Mouse (Mus musculus): Measurements from ENCODE around the gene Rab26.

Gene Rab26

DNA sequence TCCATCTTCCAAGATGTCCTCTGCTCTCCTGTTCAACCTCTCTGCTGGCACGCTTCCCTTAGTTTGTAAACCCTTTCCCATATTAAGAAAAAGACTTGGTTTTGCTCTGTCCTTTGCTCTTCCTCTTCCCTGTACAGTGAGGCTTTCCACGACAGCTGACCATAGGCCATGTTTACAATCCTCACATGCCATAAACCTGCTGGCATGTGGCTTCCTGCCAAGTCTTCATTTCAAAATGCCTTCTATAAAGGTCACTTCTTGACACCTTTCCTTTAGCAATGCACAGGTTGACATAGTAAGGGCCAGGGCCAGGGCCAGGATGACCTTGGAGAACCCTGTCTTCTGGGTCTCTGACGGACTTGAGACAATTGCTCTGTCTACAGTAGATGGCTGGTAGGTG lies 12.2 kb upstream of the Rab26 start:
- DNase-seq (ENCODE audit: low spot score), result no peak

DNA sequence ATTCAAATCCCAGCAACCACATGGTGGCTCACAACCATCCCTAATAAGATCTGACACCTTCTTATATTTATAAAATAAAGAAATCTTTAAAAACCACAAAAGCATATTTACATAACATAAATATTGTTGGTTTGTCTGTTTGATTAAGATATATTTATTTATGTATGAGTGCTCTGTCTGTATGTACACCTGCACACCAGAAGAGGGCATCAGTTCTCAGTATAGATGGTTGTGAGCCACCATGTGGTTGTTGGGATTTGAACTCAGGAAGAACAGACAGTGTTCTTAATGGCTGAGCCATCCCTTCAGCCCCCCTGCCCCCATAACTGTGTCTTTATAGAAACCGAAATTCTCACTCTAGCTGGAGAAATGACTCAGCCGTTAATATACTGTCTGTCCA lies 11.2 kb upstream of the Rab26 start:
- DNase-seq (ENCODE audit: low spot score), result no peak

DNA sequence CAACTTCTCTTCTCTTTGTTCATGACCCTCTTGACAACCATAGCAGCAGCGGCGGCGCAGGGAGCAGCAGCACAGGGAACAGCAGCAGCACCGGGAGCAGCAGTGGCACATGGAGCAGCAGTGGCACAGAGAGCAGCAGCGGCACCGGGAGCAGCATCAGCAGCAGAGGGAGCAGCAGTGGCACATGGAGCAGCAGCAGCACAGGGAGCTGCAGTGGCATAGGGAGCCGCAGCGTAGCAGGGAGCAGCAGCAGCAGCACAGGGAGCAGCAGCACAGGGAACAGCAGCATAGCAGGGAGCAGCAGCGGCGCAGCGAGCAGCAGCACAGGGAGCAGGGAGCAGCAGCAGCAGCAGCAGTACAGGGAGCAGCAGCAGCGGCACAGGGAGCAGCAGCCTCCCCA lies 10.6 kb upstream of the Rab26 start:
- no peak for DNase-seq (ENCODE audit: low spot score)

DNA sequence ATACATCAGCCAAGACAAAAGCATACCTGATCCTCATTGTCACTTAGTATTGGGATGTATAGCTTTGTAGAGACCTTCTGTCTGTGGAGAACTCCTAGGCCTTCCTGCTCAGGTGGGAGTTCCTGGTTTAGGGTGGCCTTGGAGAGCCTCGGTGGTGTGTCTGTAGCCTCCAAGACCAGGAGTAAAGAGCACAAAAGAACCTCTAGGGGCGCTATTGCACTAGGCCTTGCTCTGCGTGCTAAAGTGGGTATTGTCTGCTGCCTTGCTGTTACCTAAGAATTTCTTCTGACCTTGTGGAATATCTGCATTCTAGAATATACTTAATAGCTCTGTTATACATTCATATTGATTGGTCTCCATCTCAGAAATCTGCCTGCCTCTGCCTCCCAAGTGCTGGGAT lies 6.4 kb upstream of the Rab26 start:
- DNase-seq (ENCODE audit: low spot score), result peak; percentile 58

GRCm38 (mm10) chr17:24538950-24539349 lies 4.9 kb upstream of the Rab26 start:
- peak; percentile 60 for DNase-seq (ENCODE audit: low spot score)

- DNase-seq (ENCODE audit: low spot score), result no peak
These were observed 3.5 kb upstream of the Rab26 start for GRCm38 (mm10) chr17:24537536-24537935.

DNA sequence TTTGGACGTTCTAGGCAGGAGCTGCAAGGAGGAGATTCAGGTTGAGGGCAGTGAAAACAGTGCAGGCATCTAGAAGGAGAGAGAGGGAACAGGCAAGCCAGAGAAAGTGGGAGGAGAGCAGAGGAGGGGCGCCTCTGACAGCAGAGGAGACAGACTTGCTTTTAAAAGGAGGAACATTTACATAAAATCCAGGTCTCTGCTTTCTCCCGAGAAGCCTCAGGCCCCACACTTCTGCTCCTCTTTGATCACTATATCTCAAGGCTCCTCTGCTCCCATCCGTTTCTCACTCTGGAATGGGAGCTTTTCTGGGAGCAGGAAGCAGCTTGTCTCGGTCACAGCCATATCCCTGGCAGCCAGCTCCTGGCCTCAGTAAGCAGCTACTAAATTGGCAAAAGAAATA lies 1.3 kb upstream of the Rab26 start:
- no peak for DNase-seq (ENCODE audit: low spot score)

DNA sequence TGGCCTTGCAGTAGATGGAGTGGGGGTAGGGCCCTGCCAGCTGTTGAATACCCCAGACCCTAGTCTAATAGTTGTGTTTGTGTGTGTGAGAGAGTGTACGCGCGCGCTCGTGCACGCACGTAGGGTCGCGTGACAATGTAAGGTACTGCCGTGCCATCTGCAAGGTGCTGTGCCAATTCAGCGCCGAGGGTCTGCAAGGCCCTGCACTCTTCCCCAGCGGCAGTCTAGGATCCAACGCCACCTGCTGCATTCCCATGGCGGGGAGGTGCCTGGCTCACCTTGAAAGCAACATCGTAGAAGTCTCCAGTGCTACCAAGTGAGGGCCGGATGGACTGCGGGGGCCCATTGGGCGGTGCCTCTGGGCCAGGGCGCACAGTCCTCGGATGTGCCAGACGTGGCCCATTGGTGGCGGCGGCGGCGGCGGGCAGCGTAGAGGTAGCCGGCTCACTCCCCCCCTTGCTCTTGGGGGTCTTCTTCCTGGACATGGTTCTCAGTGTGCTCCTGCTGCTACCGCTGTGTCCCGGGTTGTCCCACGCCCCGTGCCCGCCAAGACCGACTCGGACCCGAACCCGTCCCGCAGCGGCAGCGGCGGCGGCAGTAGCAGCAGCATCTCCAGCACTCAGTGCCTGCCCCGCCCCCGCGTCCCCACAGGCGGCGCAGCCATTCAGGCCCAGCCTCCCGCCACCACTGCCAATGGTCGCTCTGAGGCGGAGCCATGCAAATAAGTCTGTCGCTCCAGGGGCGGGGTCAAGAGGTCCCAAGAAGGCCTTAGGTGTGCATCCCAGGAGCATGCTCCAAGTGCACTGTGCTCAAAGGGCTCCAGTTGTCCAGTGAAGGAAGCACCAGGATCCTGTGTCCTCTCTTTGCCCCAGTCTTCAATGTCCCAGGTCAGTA lies 664 bp downstream of the Rab26 start:
- DNase-seq (ENCODE audit: low spot score), result peak; percentile 89

- no peak for DNase-seq (ENCODE audit: low spot score)
These were observed 2.0 kb downstream of the Rab26 start for GRCm38 (mm10) chr17:24532045-24532444.

- DNase-seq (ENCODE audit: low spot score), result no peak
These were observed 2.9 kb downstream of the Rab26 start for GRCm38 (mm10) chr17:24531064-24531463.

DNA sequence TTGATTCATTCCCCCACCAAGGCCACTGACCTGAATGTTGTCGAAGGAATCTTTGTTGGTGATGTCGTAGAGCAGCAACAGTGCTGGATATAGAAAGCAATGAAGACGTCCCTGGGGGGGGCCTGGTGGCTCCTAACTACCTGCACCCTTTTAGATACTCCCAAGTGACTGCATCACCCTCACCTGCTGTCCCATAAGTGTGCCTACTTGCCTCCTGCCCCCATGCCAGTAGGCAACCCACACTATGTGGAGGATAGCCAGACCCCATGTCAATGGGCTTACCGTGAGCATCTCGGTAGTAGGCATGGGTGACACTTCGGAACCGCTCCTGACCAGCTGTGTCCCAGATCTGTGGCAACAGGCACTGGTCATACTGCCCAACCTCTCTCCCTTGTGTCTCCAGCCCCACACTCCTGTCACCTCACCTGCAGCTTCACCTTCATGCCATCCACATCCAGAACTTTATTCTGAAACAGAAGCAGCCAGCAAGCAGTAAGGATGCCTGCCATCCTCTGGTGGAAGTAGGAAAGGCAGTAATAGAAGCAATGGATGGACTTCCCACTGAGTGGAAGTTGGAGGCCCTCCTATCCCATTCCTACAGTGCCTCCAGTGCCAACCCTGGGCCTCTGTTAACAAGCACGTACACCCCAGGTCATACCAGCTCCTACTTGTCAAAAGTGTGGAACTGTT lies 3.5 kb downstream of the Rab26 start:
- no peak for DNase-seq (ENCODE audit: low spot score)

DNA sequence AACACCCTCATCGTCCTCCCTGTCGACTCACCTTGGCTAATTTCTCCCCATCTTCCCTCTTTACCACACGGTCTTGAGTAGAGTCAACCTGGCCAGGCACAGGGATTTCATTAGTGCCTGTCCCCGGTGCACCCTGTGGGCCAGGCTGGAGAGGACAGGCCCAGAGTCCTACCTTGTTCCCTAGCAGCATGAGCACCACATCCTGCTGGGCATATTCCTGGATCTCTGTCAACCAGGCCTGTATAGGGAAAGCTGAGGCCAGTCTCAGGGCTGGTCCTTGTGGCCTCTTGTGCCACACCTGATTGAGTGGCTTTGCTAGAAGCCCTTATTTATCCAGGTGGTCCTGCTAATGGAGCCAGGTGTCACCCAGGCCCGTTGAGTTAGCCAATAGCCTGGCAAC lies 4.1 kb downstream of the Rab26 start:
- DNase-seq (ENCODE audit: low spot score), result no peak

DNA sequence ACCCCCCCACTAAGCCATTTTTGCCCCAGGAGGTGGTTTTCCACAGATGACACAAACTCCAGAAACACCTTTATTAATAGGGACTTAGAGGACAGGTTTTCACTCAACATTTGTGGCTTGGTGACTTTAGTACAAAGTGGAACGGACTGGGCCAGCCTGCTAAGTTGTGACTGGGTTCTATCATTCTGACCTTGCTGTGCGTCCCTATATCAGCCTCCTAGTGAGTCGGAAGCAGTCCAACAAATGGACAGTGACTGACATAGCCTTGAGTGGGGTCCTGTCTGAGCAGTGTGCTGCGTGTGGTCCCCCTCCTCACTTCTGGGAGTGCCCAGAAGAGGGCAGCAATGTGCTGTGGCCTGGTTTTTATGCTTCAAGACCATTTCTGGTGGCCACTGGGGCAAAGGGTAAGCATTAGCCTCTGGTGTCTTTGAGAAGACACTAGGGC lies 5.0 kb downstream of the Rab26 start:
- DNase-seq (ENCODE audit: low spot score), result peak; percentile 57

- peak; percentile 31 for DNase-seq (ENCODE audit: low spot score)
These were observed 5.5 kb downstream of the Rab26 start for GRCm38 (mm10) chr17:24528560-24528918.

GRCm38 (mm10) chr17:24527723-24528559 lies 6.1 kb downstream of the Rab26 start, which contains the start of gene Traf7:
TSS of gene Traf7 (minus strand) at chr17:24527938.
- DNase-seq (ENCODE audit: low spot score), result peak; percentile 100

DNA sequence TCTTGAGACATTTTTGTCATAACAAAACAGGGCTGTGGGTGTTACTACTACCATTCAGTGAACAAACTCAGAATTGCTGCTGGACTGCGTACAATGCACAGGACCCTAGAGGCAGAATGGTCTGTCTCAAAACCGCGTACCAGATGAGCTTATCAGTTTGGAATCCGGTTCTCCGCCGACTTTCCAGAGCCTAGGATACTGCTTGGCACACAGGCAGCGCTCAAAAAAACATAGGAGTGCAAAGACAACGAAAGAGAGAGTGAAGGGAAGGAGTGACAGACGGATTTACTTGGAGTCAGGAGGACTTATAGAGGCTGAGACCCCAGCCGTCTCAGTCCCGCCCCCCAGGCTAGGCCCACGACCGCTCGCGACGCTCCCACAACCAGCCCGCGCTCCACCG lies 6.7 kb downstream of the Rab26 start:
- DNase-seq (ENCODE audit: low spot score), result peak; percentile 36

GRCm38 (mm10) chr17:24524734-24525133 lies 9.3 kb downstream of the Rab26 start:
- no peak for DNase-seq (ENCODE audit: low spot score)

- no peak for DNase-seq (ENCODE audit: low spot score)
These were observed 13.6 kb downstream of the Rab26 start for GRCm38 (mm10) chr17:24520450-24520849.

DNA sequence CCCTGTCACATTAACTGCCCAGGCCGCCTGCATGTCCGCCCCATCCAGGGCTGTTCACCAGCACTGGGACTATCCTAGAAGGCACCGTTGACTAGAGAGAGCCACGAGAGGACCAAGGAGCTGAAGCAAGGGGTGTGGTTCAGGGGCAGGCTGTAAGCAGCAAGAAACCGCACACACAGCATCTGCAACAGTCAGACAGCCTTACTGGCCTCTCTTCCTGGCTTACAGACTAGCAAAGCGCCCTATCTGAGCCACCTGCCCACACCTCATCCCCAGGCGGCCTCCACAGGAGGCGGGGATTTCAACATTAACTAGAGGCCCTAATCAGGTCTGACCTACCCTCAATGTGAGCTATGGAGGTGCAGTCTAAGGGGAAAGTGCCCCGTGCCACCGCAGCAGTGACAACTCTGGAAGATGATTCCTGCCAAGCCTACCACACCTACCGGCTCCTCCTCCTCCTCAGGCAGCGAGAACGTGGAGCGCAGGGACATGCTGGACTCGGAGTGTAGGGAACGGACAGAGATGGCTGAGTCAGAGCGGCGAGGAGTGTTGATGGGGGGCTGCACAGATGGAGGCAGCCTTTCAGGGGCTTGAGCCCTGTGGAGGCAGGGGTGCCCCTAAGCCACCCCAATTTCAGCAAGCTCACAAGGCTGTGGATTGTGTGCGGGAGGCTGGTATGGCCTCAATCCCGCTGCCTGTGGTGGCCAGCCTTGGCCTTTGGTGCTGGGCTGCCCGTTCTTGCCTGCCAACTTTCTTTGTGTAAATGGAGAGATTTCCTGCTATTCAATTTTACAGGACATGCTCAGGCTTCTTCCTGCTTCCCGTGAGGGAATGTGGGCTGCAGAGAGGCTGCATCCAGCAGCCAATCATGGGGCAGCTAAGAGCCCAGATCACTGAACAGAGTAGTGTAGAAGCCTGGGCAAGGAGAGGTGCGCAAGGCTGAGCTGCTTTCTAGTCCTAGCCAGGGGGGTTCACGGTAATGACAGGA lies 19.4 kb downstream of the Rab26 start:
- DNase-seq (ENCODE audit: low spot score), result no peak

DNA sequence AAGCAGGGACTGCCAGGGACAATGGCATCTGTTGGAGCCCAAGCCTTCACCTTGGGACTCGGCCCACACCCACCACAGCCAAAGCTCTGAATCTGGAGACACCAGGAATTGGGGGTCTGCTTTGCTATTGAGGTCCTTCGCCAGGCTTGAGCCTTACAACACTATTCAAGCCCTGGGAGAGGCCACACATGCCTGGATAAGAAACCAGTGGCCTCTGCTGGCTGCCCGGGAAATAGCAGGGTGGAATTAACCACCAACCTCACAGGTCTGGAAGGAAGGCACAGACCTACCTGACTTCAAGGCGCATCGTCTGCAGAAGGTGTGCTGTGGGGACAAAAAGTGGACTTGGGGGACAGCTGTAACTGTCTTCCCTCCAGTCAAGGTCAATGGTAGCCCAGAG lies 20.4 kb downstream of the Rab26 start:
- no peak for DNase-seq (ENCODE audit: low spot score)

DNA sequence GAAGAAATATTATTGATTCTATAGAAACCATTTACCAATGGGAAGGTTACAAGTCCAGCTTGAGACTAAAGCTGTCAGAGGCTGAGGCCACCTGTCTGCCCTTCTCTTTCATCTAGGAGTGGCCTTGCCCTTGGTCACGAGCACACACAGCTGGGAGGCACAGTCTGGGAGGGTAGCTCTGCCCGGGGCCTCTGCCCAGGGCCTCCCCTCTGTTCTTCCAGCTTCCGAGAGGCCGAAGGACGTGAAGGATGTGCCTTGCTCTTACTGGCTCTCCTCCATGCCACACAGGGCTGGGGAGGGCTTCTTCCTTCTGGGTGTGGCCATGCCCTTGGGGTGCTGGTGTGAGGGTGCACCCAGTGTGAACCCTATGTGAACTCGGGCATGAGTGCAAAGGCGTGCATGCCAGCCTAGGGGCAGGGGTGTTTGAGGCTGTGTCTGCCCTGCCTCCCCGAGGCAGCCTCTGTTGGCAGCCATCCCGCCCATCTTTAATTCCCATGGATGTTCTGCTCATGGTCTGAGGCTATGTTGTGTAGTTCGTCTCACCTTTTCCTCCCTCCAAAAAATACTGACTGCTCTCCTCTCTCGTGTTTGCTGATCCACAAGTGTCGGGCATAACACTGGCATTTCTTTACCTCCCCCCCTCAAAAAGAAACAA lies 26.1 kb downstream of the Rab26 start:
- no peak for DNase-seq (ENCODE audit: low spot score)

Measured in c-Kit-positive CD71-positive TER-119-positive erythroid progenitor cells, embryonic 14.5 days (primary cell).